Mouse (Mus musculus) CH12.LX (cell line): ENCODE data around the gene Tmem54. TPM values are rescaled to one million over a fixed set of nuclear protein-coding genes. Genes with fewer than 3 reads are reported as not detected.

Source experiments
- DNase-seq: peaks from one replicate; pipeline ENCODE4 v3.0.0-alpha.2; 2013; ENCODE audit errors: extremely low read depth
- H3K27ac ChIP-seq: 2 replicates; pipeline ENCODE4 v1.5.1; 2012; ENCODE audit warnings: low read depth, mild to moderate bottlenecking, control low read depth, moderate library complexity; ENCODE audit not compliant: insufficient read depth
- H3K27me3 ChIP-seq: replicated peaks from 2 replicates; pipeline ENCODE3; 2012; ENCODE audit warnings: inconsistent platforms
- H3K36me3 ChIP-seq, 2 experiments: replicated peaks in 1 of 2; 2 replicates each; pipeline versions ENCODE3 to v1.6.1; 2012; ENCODE audit warnings: inconsistent platforms in 1 of 2, low read length in 1 of 2, mild to moderate bottlenecking in 1 of 2, mixed read lengths in 1 of 2, moderate library complexity in 1 of 2; ENCODE audit not compliant: control insufficient read depth in 1 of 2, insufficient read depth in 1 of 2
- H3K4me1 ChIP-seq, 2 experiments: 2 replicates each; pipeline ENCODE4 v1.6.1; 2012; ENCODE audit warnings: inconsistent platforms in 1 of 2, moderate library complexity in 1 of 2; ENCODE audit not compliant: insufficient read depth in 2 of 2, control insufficient read depth in 1 of 2
- H3K4me2 ChIP-seq: 2 replicates; pipeline ENCODE4 v1.6.1; 2012; ENCODE audit warnings: low read depth, mild to moderate bottlenecking, control low read depth; ENCODE audit not compliant: poor library complexity, insufficient read depth, severe bottlenecking
- H3K4me3 ChIP-seq, 3 experiments: fragments of 150-350 bp in 1 of 3; sonication (generic) in 1 of 3; replicated peaks in 1 of 3; 2 replicates each; pipeline versions ENCODE3 to v1.5.1; 2011 to 2012; ENCODE audit warnings: low read depth in 2 of 3, low read length in 2 of 3, mild to moderate bottlenecking in 2 of 3, moderate library complexity in 2 of 3, control low read depth in 1 of 3, improper control_type of control experiment in 1 of 3, inconsistent platforms in 1 of 3, mixed read lengths in 1 of 3; ENCODE audit not compliant: poor library complexity in 1 of 3
- H3K79me2 ChIP-seq: replicated peaks from 2 replicates; pipeline ENCODE4 v1.6.1; 2012; ENCODE audit warnings: mild to moderate bottlenecking, moderate library complexity; ENCODE audit not compliant: control insufficient read depth, poor library complexity, insufficient read depth, severe bottlenecking; ENCODE audit errors: extremely low read depth
- H3K9ac ChIP-seq: 2 replicates; pipeline ENCODE4 v1.6.1; 2012; ENCODE audit warnings: low read depth, mild to moderate bottlenecking, control low read depth, moderate library complexity; ENCODE audit not compliant: insufficient read depth
- H3K9me3 ChIP-seq: replicated peaks from 2 replicates; pipeline ENCODE3; 2012; ENCODE audit warnings: low read length, inconsistent platforms, mixed read lengths
- BHLHE40 ChIP-seq: IDR thresholded peaks from 2 replicates; pipeline ENCODE4 v1.6.1; 2011; ENCODE audit warnings: mild to moderate bottlenecking, low read depth, low read length, improper control_type of control experiment
- CTCF ChIP-seq, 2 experiments: IDR thresholded peaks in 1 of 2; conservative IDR thresholded peaks in 1 of 2; 2 replicates each; pipeline ENCODE4 v1.5.1; 2011 to 2012; ENCODE audit warnings: low read depth in 2 of 2, low read length in 2 of 2, improper control_type of control experiment in 1 of 2, inconsistent platforms in 1 of 2, mild to moderate bottlenecking in 1 of 2, moderate library complexity in 1 of 2
- ETS1 ChIP-seq: conservative IDR thresholded peaks from 2 replicates; pipeline ENCODE4 v1.6.1; 2012; ENCODE audit warnings: low read depth, mild to moderate bottlenecking, inconsistent platforms, low read length, improper control_type of control experiment, moderate library complexity
- HCFC1 ChIP-seq: IDR thresholded peaks from 2 replicates; pipeline ENCODE4 v1.6.1; 2012; ENCODE audit warnings: low read depth, mild to moderate bottlenecking, inconsistent platforms, low read length, improper control_type of control experiment
- JUN ChIP-seq: IDR thresholded peaks from 2 replicates; pipeline ENCODE4 v1.6.1; 2011; ENCODE audit warnings: low read depth, mild to moderate bottlenecking, low read length, improper control_type of control experiment, moderate library complexity; ENCODE audit not compliant: insufficient read depth
- KAT2A ChIP-seq: IDR thresholded peaks from 2 replicates; pipeline ENCODE4 v1.6.1; 2012; ENCODE audit warnings: low read length, improper control_type of control experiment, inconsistent platforms; ENCODE audit not compliant: insufficient replicate concordance
- MXI1 ChIP-seq: IDR thresholded peaks from 2 replicates; pipeline ENCODE4 v1.6.1; 2011; ENCODE audit warnings: mild to moderate bottlenecking, low read depth, low read length, improper control_type of control experiment
- POLR2A ChIP-seq: IDR thresholded peaks from 2 replicates; pipeline ENCODE4 v1.6.1; 2011; ENCODE audit warnings: low read depth, mild to moderate bottlenecking, improper control_type of control experiment, low read length
- POLR2AphosphoS2 ChIP-seq: IDR thresholded peaks from 2 replicates; pipeline ENCODE4 v1.6.1; 2011; ENCODE audit warnings: low read depth, low read length, improper control_type of control experiment
- RAD21 ChIP-seq: IDR thresholded peaks from 2 replicates; pipeline ENCODE4 v1.6.1; 2011; ENCODE audit warnings: low read depth, mild to moderate bottlenecking, low read length, improper control_type of control experiment, moderate library complexity
- RCOR1 ChIP-seq: conservative IDR thresholded peaks from 2 replicates; pipeline ENCODE4 v1.6.1; 2012; ENCODE audit warnings: low read depth, mild to moderate bottlenecking, inconsistent platforms, low read length, improper control_type of control experiment
- SIN3A ChIP-seq: IDR thresholded peaks from 2 replicates; pipeline ENCODE4 v1.6.1; 2012; ENCODE audit warnings: low read length, improper control_type of control experiment, inconsistent platforms
- SMC3 ChIP-seq: IDR thresholded peaks from 2 replicates; pipeline ENCODE4 v1.6.1; 2011; ENCODE audit warnings: low read depth, low read length, improper control_type of control experiment
- TCF12 ChIP-seq: IDR thresholded peaks from 2 replicates; pipeline ENCODE4 v1.6.1; 2014; ENCODE audit warnings: low read depth, mild to moderate bottlenecking, inconsistent platforms, low read length, improper control_type of control experiment
- UBTF ChIP-seq: IDR thresholded peaks from 2 replicates; pipeline ENCODE4 v1.6.1; 2012; ENCODE audit warnings: low read depth, mild to moderate bottlenecking, inconsistent platforms, low read length, improper control_type of control experiment, moderate library complexity
- USF2 ChIP-seq: conservative IDR thresholded peaks from 2 replicates; pipeline ENCODE4 v1.6.1; 2011; ENCODE audit warnings: low read depth, low read length, improper control_type of control experiment
- dilution Hi-C: fragments of 300-500 bp; cut with MboI; formaldehyde crosslinking; loops from 2 replicates; pipeline ENCODE4 v1.14.3; 2020; ENCODE audit warnings: low sequenced_read_pairs; ENCODE audit not compliant: extremely low pct_unique_long_range_greater_than_20kb, extremely low pct_ligation_motif_present
- in situ Hi-C: fragments of 300-500 bp; cut with MboI; formaldehyde crosslinking; loops from 3 replicates; pipeline ENCODE4 v1.14.3; 2019; ENCODE audit warnings: low sequenced_read_pairs, low pct_ligation_motif_present, low pct_unique_long_range_greater_than_20kb, mixed read lengths
- polyA plus RNA-seq: library from polyadenylated mRNA; unstranded; fragments of >175 nt; gene quantifications from 2 replicates; pipeline ENCODE4 v1.2.1, GENCODE M21; 2012; ENCODE audit warnings: low read depth; ENCODE audit not compliant: insufficient read length
- total RNA-seq, 2 experiments: library from RNA; depleted of rRNA; stranded (reverse); fragments of 300-350 nt in 1 of 2; fragments of >200 nt in 1 of 2; gene quantifications; 2 replicates each; pipeline ENCODE4 v1.2.3; 2012 to 2014

The Tmem54 gene
- total and polyA plus RNA-seq, 3 experiments: not detected

DNA sequence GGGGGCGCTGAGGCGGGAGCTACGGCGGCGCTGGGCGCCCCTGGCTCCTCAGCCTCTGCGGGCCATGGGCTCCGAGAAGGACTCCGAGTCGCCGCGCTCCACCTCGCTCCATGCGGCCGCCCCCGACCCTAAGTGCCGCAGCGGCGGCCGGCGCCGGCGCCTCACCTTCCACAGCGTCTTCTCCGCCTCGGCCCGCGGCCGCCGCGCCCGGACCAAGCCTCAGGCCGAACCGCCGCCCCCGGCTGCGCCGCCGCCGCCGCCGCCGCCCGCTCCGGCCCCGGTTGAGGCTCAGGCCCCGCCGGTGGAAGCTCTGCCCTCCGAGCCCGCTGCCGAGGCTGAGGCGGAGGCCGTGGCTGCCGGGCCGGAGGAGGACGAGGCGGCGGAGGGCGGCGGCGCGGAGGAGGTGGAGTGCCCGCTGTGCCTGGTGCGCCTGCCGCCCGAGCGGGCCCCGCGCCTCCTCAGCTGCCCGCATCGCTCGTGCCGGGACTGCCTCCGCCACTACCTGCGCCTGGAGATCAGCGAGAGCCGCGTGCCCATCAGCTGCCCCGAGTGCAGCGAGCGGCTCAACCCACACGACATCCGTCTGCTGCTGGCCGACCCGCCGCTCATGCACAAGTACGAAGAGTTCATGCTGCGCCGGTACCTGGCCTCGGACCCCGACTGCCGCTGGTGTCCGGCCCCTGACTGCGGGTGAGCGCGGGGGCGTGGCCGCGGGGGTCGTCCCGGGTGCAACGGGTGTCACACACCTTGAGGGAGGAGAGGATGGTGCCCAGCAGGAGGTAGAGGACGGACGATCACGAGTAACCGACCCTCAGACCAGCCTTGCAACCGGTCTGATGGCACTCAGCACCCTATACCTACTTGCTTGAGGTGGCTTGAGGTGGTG, 46.9 kb upstream of the Tmem54 start, which contains the start of gene Rnf19b:
TSS of gene Rnf19b (plus strand) at position 65 of the 886 bp plus-strand sequence.
- dilution Hi-C loops (no loop called here), in situ Hi-C loops (no loop called here)
- Histone ChIP-seq H3K27ac (peak within 1 kb of the TSS; percentile 7), H3K4me2 (peak within 1 kb of the TSS; percentile 99), H3K27me3 (no peaks in the 10 kb centered on the region), H3K79me2 (peaks cover 20% of the 10 kb centered on the region), H3K9ac (peak within 1 kb of the TSS; percentile 87), H3K4me3 (peak within 1 kb of the TSS; percentile 86 to 99 (median 97)), H3K4me1 (peaks cover 5 to 55% of the 10 kb centered on the region in 2 experiments; a peak in 3 of 4 replicates), H3K36me3 (peaks cover 0 to 22% of the 10 kb centered on the region in 2 experiments), H3K9me3 (no peaks in the 10 kb centered on the region)
- no peak for DNase-seq
- TF ChIP-seq CTCF (conservative IDR thresholded peaks at IDR 0.05 in 1 of 2, IDR thresholded peaks at IDR 0.05 in 1 of 2; ENCODE audit: low read depth in 2 of 2, low read length in 2 of 2) (no peak), HCFC1 (no peak), TCF12 (no peak), SIN3A (peak; percentile 23), MXI1 (peak; percentile 82; the same call in 1 of the 2 replicates), BHLHE40 (peak; percentile 34), KAT2A (no peak)

DNA sequence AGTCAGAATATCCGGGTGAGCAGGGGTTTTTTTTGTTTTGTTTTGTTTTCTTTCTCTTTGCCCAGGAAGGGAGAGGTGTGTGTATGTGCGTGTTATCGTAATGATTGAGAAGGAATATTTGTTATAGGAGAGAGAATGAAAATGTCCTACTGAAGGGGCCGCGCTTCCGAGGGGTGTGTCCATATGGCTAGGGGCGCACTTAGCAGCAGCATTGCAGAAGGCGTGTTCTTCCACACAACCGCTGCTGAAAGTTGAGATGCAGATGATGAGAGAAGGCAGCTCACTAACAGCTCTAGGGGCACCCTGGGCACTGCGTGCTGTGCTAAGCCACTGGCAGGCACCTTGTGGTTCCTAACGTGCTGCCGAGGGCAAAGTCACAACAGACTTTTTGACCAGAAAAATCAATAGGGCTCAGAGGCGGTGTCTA, 46.2 kb upstream of the Tmem54 start:
- H3K4me3 ChIP-seq: peak overlapping the region; percentile 86 to 99 (median 97)
- H3K9ac ChIP-seq: peak overlapping the region; percentile 38; the same call in 1 of the 2 replicates
- H3K27me3 ChIP-seq: no peaks in the 10 kb centered on the region
- no peaks in the 10 kb centered on the region for H3K9me3 ChIP-seq
- H3K36me3 ChIP-seq: peaks cover 0 to 20% of the 10 kb centered on the region in 2 experiments
- no peak overlapping the region for H3K27ac ChIP-seq
- peaks cover 5 to 60% of the 10 kb centered on the region in 2 experiments; a peak in 3 of 4 replicates for H3K4me1 ChIP-seq
- H3K79me2 ChIP-seq: peaks cover 20% of the 10 kb centered on the region
- in situ Hi-C loops: no loop called here
- TF ChIP-seq TCF12 (0 out of 2 replicates have a peak, but pooled peaks have one; percentile 22), MXI1 (peak; percentile 88), RCOR1 (no peak), USF2 (no peak), POLR2A (no peak), SIN3A (0 out of 2 replicates have a peak, but pooled peaks have one; percentile 55), RAD21 (no peak), JUN (no peak), ETS1 (no peak), POLR2AphosphoS2 (no peak), SMC3 (no peak), UBTF (no peak)
- TF ChIP-seq, all 38 proteins: peak for 3
- dilution Hi-C loops: no loop called here
- DNase-seq: no peak
- H3K4me2 ChIP-seq: peak overlapping the region; percentile 99
